Mouse (Mus musculus): Measurements from ENCODE around the gene Man2a2. TPM values are rescaled to one million over a fixed set of nuclear protein-coding genes. Genes with fewer than 3 reads are reported as not detected.

Man2a2 gene
- 30.2 and 55.2 TPM in 2 replicates for total RNA-seq (2014; rRNA removed; ENCODE audit: low replicate concordance)
- 7.2 and 7.7 TPM in 2 replicates for polyA plus RNA-seq (2015; fragmentation: Nextera tagmentation; extraction: Ambion mirVana)

- peak within 1 kb of the TSS; percentile 92 for H3K4me3 ChIP-seq (ENCODE audit: low read depth, low read length)
- no peaks in the 10 kb centered on the region for H3K27me3 ChIP-seq (ENCODE audit: control insufficient read depth, insufficient read depth, low read length)
- H3K4me1 ChIP-seq (ENCODE audit: control insufficient read depth, insufficient read depth), result 0 out of 2 replicates have a peak, but pooled peaks cover 10% of the 10 kb centered on the region
- peak within 1 kb of the TSS; percentile 82 for H3K27ac ChIP-seq (ENCODE audit: low read depth)
- H3K9me3 ChIP-seq (replicated peaks; ENCODE audit: control insufficient read depth, low read length), result no peaks in the 10 kb centered on the region
- peak within 1 kb of the TSS; percentile 83 for H3K9ac ChIP-seq (replicated peaks; ENCODE audit: low read depth, low read length)
- TF ChIP-seq CTCF (IDR thresholded peaks at IDR 0.05; ENCODE audit: low read depth) (peak; percentile 52), EP300 (IDR thresholded peaks at IDR 0.05; ENCODE audit: low read depth) (no peak)
- ATAC-seq (ENCODE audit: insufficient read depth, low read depth) (peak; percentile 83), DNase-seq (ENCODE audit: low spot score) (peak; percentile 68)
- WGBS, result under 1% methylated on average over 49 of the region's 86 CpGs
- H3K4me2 ChIP-seq (ENCODE audit: low read depth, low read length), result peak within 1 kb of the TSS; percentile 87
- peaks cover 24% of the 10 kb centered on the region for H3K36me3 ChIP-seq (replicated peaks; ENCODE audit: control insufficient read depth, insufficient read depth, low read length)
These were observed at the start of gene Man2a2 for GRCm38 (mm10) chr7:80371041-80371751. Gene Man2a2 (minus strand): TSS chr7:80371375.

GRCm38 (mm10) chr7:80420586-80420985 is 49.4 kb upstream of the Man2a2 start:
- Histone ChIP-seq H3K27ac (ENCODE audit: low read depth) (no peak overlapping the region), H3K27me3 (ENCODE audit: control insufficient read depth, insufficient read depth, low read length) (no peaks in the 10 kb centered on the region), H3K9me3 (replicated peaks; ENCODE audit: control insufficient read depth, low read length) (no peaks in the 10 kb centered on the region), H3K4me2 (ENCODE audit: low read depth, low read length) (no peak overlapping the region), H3K36me3 (replicated peaks; ENCODE audit: control insufficient read depth, insufficient read depth, low read length) (no peaks in the 10 kb centered on the region), H3K4me3 (ENCODE audit: low read depth, low read length) (no peak overlapping the region), H3K9ac (replicated peaks; ENCODE audit: low read depth, low read length) (no peak overlapping the region), H3K4me1 (ENCODE audit: control insufficient read depth, insufficient read depth) (no peaks in the 10 kb centered on the region)
- ATAC-seq (ENCODE audit: insufficient read depth, low read depth), result no peak
- no peak for TF ChIP-seq EP300 (IDR thresholded peaks at IDR 0.05; ENCODE audit: low read depth)
- no peak for TF ChIP-seq CTCF (IDR thresholded peaks at IDR 0.05; ENCODE audit: low read depth)
- peak; percentile 13 for DNase-seq (ENCODE audit: low spot score)
- WGBS, result 76% methylated on average over 4 of the region's 4 CpGs

DNA sequence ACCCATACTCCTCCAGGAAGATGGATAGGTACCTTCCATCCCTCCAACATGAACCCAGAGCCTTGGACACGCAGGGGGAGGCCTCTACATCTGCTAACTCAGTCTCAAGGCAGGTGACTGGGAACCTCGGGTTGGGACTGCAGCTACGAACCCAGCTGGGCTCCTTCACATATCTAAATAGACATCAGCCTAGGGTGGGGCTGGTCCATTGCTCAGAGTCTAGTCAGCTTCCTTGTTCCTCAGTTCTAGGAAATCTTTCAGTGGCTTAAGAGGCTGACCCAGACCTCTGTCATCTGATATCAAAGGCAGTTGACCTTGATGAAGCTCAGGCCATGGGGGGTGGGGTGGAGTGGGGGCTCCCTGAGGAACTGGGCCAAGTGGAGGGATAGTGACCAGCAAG is 48.1 kb upstream of the Man2a2 start:
- WGBS, result 79% methylated on average over 3 of the region's 3 CpGs
- Histone ChIP-seq H3K4me2 (ENCODE audit: low read depth, low read length) (no peak overlapping the region), H3K27ac (ENCODE audit: low read depth) (no peak overlapping the region), H3K27me3 (ENCODE audit: control insufficient read depth, insufficient read depth, low read length) (no peaks in the 10 kb centered on the region), H3K36me3 (replicated peaks; ENCODE audit: control insufficient read depth, insufficient read depth, low read length) (no peaks in the 10 kb centered on the region), H3K4me3 (ENCODE audit: low read depth, low read length) (no peak overlapping the region), H3K9ac (replicated peaks; ENCODE audit: low read depth, low read length) (no peak overlapping the region), H3K9me3 (replicated peaks; ENCODE audit: control insufficient read depth, low read length) (no peaks in the 10 kb centered on the region), H3K4me1 (ENCODE audit: control insufficient read depth, insufficient read depth) (no peaks in the 10 kb centered on the region)
- no peak for TF ChIP-seq EP300 (IDR thresholded peaks at IDR 0.05; ENCODE audit: low read depth)
- no peak for TF ChIP-seq CTCF (IDR thresholded peaks at IDR 0.05; ENCODE audit: low read depth)
- no peak for DNase-seq (ENCODE audit: low spot score)
- ATAC-seq (ENCODE audit: insufficient read depth, low read depth), result no peak

- H3K27ac ChIP-seq (ENCODE audit: low read depth), result no peak overlapping the region
- 0 out of 2 replicates have a peak, but pooled peaks cover 6% of the 10 kb centered on the region for H3K4me1 ChIP-seq (ENCODE audit: control insufficient read depth, insufficient read depth)
- H3K27me3 ChIP-seq (ENCODE audit: control insufficient read depth, insufficient read depth, low read length), result no peaks in the 10 kb centered on the region
- DNase-seq (ENCODE audit: low spot score) (no peak), ATAC-seq (ENCODE audit: insufficient read depth, low read depth) (no peak)
- WGBS, result 85% methylated on average over 3 of the region's 3 CpGs
- TF ChIP-seq CTCF (IDR thresholded peaks at IDR 0.05; ENCODE audit: low read depth), result no peak
- TF ChIP-seq EP300 (IDR thresholded peaks at IDR 0.05; ENCODE audit: low read depth), result no peak
- H3K36me3 ChIP-seq (replicated peaks; ENCODE audit: control insufficient read depth, insufficient read depth, low read length), result no peaks in the 10 kb centered on the region
- H3K9me3 ChIP-seq (replicated peaks; ENCODE audit: control insufficient read depth, low read length), result no peaks in the 10 kb centered on the region
- no peak overlapping the region for H3K4me2 ChIP-seq (ENCODE audit: low read depth, low read length)
- H3K4me3 ChIP-seq (ENCODE audit: low read depth, low read length), result no peak overlapping the region
- H3K9ac ChIP-seq (replicated peaks; ENCODE audit: low read depth, low read length), result no peak overlapping the region
These were observed 46.9 kb upstream of the Man2a2 start for GRCm38 (mm10) chr7:80418036-80418435.

GRCm38 (mm10) chr7:80417601-80418000 is 46.4 kb upstream of the Man2a2 start:
- DNase-seq (ENCODE audit: low spot score) (no peak), ATAC-seq (ENCODE audit: insufficient read depth, low read depth) (no peak)
- H3K4me1 ChIP-seq (ENCODE audit: control insufficient read depth, insufficient read depth), result 0 out of 2 replicates have a peak, but pooled peaks cover 6% of the 10 kb centered on the region
- H3K4me2 ChIP-seq (ENCODE audit: low read depth, low read length), result no peak overlapping the region
- TF ChIP-seq EP300 (IDR thresholded peaks at IDR 0.05; ENCODE audit: low read depth) (no peak), CTCF (IDR thresholded peaks at IDR 0.05; ENCODE audit: low read depth) (no peak)
- H3K27ac ChIP-seq (ENCODE audit: low read depth), result no peak overlapping the region
- no peak overlapping the region for H3K4me3 ChIP-seq (ENCODE audit: low read depth, low read length)
- H3K27me3 ChIP-seq (ENCODE audit: control insufficient read depth, insufficient read depth, low read length), result no peaks in the 10 kb centered on the region
- H3K9me3 ChIP-seq (replicated peaks; ENCODE audit: control insufficient read depth, low read length), result no peaks in the 10 kb centered on the region
- no peaks in the 10 kb centered on the region for H3K36me3 ChIP-seq (replicated peaks; ENCODE audit: control insufficient read depth, insufficient read depth, low read length)
- no peak overlapping the region for H3K9ac ChIP-seq (replicated peaks; ENCODE audit: low read depth, low read length)

All from heart, postnatal 0 days (tissue).